Mouse (Mus musculus) lung, postnatal 0 days (tissue): ENCODE data around the gene Os9.

Experiments used
- CTCF ChIP-seq: IDR thresholded peaks from 2 replicates; pipeline ENCODE4 v1.5.1; 2016; ENCODE audit warnings: antibody characterized with exemption, mild to moderate bottlenecking
- EP300 ChIP-seq: IDR thresholded peaks from 2 replicates; pipeline ENCODE4 v1.6.1; 2016; ENCODE audit warnings: antibody characterized with exemption, mild to moderate bottlenecking, control low read depth

- no peak for TF ChIP-seq CTCF
- TF ChIP-seq EP300, result no peak
Observed at GRCm38 (mm10) chr10:127062503-127062902, 58.4 kb downstream of the Os9 start.
